Mouse (Mus musculus) kidney, adult 9 months (tissue): ENCODE results near the gene Atraid.

Source experiments
- DNase-seq: peaks from one replicate; pipeline ENCODE4 v3.0.0; 2022

The Atraid gene

GRCm38 (mm10) chr5:31054261-31055215 lies 6.4 kb downstream of the Atraid start, which contains the start of gene Cad:
Cad (plus strand) TSS chr5:31054780.
- peak; percentile 95 for DNase-seq

- DNase-seq = no peak
These were observed 7.4 kb downstream of the Atraid start for GRCm38 (mm10) chr5:31055216-31056140.

GRCm38 (mm10) chr5:31069810-31070209 lies 21.7 kb downstream of the Atraid start:
- DNase-seq = no peak

- DNase-seq = no peak
These were observed 22.9 kb downstream of the Atraid start for GRCm38 (mm10) chr5:31071059-31071458.

- DNase-seq = no peak
These were observed 23.7 kb downstream of the Atraid start for GRCm38 (mm10) chr5:31071821-31072220.

GRCm38 (mm10) chr5:31073176-31073575 lies 25.1 kb downstream of the Atraid start:
- DNase-seq = no peak

- no peak for DNase-seq
These were observed 28.2 kb downstream of the Atraid start for GRCm38 (mm10) chr5:31076346-31076745.

GRCm38 (mm10) chr5:31080059-31080794 lies 32.1 kb downstream of the Atraid start:
- DNase-seq = no peak

- no peak for DNase-seq
These were observed 32.7 kb downstream of the Atraid start for GRCm38 (mm10) chr5:31080795-31081164.

- peak; percentile 50 for DNase-seq
These were observed 33.3 kb downstream of the Atraid start for GRCm38 (mm10) chr5:31081386-31081785.

GRCm38 (mm10) chr5:31082355-31082754 lies 34.2 kb downstream of the Atraid start:
- peak; percentile 62 for DNase-seq

- DNase-seq = peak; percentile 55
These were observed 35.0 kb downstream of the Atraid start for GRCm38 (mm10) chr5:31082935-31083625.

- DNase-seq = no peak
These were observed 35.8 kb downstream of the Atraid start for GRCm38 (mm10) chr5:31083949-31084348.

GRCm38 (mm10) chr5:31086606-31087005 lies 38.5 kb downstream of the Atraid start:
- no peak for DNase-seq

- DNase-seq = no peak
These were observed 39.0 kb downstream of the Atraid start for GRCm38 (mm10) chr5:31087131-31087530.

- DNase-seq = no peak
These were observed 44.3 kb downstream of the Atraid start for GRCm38 (mm10) chr5:31092231-31092975.

GRCm38 (mm10) chr5:31093151-31094041 lies 45.3 kb downstream of the Atraid start:
- DNase-seq = peak; percentile 71

- no peak for DNase-seq
These were observed 46.1 kb downstream of the Atraid start for GRCm38 (mm10) chr5:31094100-31094798.
